In genomic region chr1:173389901-173390401, GRCm38 (mm10) we compare ENCODE assay signal across 9 mouse cellular contexts. TPM values are rescaled to one million over a fixed set of nuclear protein-coding genes. Genes with fewer than 3 reads are reported as not detected.
DNase-seq lines count a peak whose midpoint lies in the region; ATAC-seq lines count a peak whose summit lies in the region.
"Had no signal": no experiment of that assay in that cellular context is flagged by ENCODE, and none has a peak within 500 bp of the region (broad histone marks: within the 10 kb centered on the region; RNA-seq: fewer than 3 reads in every experiment).

No protein-coding gene starts in this region.

- no peaks in the 10 kb centered on the region for H3K4me1 ChIP-seq in heart, embryonic 16.5 days (ENCODE audit: control insufficient read depth, insufficient read depth, low read length)
- H3K4me1 ChIP-seq in hindbrain, embryonic 13.5 days (replicated peaks): peaks cover 10% of the 10 kb centered on the region; the same call in 1 of the 2 replicates

- no peak for DNase-seq in heart, postnatal 4 days
- peak; percentile 74 for DNase-seq in embryo, embryonic 10.5 days (ENCODE audit: low spot score)
- DNase-seq in left cerebral cortex, postnatal 4 days: peak; percentile 87
- DNase-seq in right cerebral cortex, postnatal 14 days: peak; percentile 81
- DNase-seq in spleen, postnatal 4 days (ENCODE audit: low spot score in 2 of 2): no peak
- DNase-seq in testis, postnatal 10 days (ENCODE audit: low spot score): no peak

- no peak overlapping the region for H3K27ac ChIP-seq in heart, embryonic 16.5 days (ENCODE audit: low read length)
- H3K27ac ChIP-seq in hindbrain, embryonic 13.5 days: peak overlapping the region; percentile 95

- 10% methylated on average over 13 of the region's 13 CpGs for WGBS in heart, embryonic 16.5 days
- 1% methylated on average over 13 of the region's 13 CpGs for WGBS in hindbrain, embryonic 13.5 days

- no peaks in the 10 kb centered on the region for H3K9me3 ChIP-seq in heart, embryonic 16.5 days (replicated peaks; ENCODE audit: control insufficient read depth, low read length)
- no peaks in the 10 kb centered on the region for H3K9me3 ChIP-seq in hindbrain, embryonic 13.5 days

- H3K4me2 ChIP-seq in heart, embryonic 16.5 days (ENCODE audit: low read depth, low read length): peak overlapping the region; percentile 24; the same call in 1 of the 2 replicates
- H3K4me2 ChIP-seq in hindbrain, embryonic 13.5 days: peak overlapping the region; percentile 51

- H3K36me3 ChIP-seq in heart, embryonic 16.5 days (ENCODE audit: control insufficient read depth, insufficient read depth): no peaks in the 10 kb centered on the region
- no peaks in the 10 kb centered on the region for H3K36me3 ChIP-seq in hindbrain, embryonic 13.5 days

- no peak overlapping the region for H3K4me3 ChIP-seq in heart, embryonic 16.5 days (ENCODE audit: low read length)
- H3K4me3 ChIP-seq in hindbrain, embryonic 13.5 days: peak overlapping the region; percentile 42

- intact Hi-C loops in left cerebral cortex, postnatal 4 days (cut with DNase I): loop anchor here (10.0 kb wide), 2 partner anchors 55 to 905 kb away; partner anchors contain the start of genes Ackr1 and Igsf9

- no peak overlapping the region for H3K9ac ChIP-seq in heart, embryonic 16.5 days (ENCODE audit: low read length)
- peak overlapping the region; percentile 68 for H3K9ac ChIP-seq in hindbrain, embryonic 13.5 days

- ATAC-seq in heart, embryonic 16.5 days (replicated peaks; ENCODE audit: extremely low read depth, insufficient read depth, low FRiP score): no peak
- ATAC-seq in hindbrain, embryonic 13.5 days (ENCODE audit: low FRiP score): peak; percentile 97

- no peaks in the 10 kb centered on the region for H3K27me3 ChIP-seq in heart, embryonic 16.5 days (ENCODE audit: control insufficient read depth, insufficient read depth, low read length)
- H3K27me3 ChIP-seq in hindbrain, embryonic 13.5 days: no peaks in the 10 kb centered on the region

RNA-seq across cellular contexts. Expression of gene Cadm3, which starts 22.5 kb away (rescaled TPM):
- polyA plus RNA-seq in heart, embryonic 16.5 days (2015; fragmentation: Nextera tagmentation; extraction: Ambion mirVana): 0.26 and 0.45 TPM in 2 replicates
- 1 to 10 TPM; 1.2 to 1.6 TPM for total RNA-seq in heart, postnatal 4 days (2021)
- polyA plus RNA-seq in hindbrain, embryonic 13.5 days (2015; fragmentation: Nextera tagmentation; extraction: Ambion mirVana): 50.0 and 52.9 TPM in 2 replicates
- total RNA-seq in left cerebral cortex, postnatal 4 days (2021): 100 to 1,000 TPM; 502 to 546 TPM

RNA-seq across cellular contexts. Expression of gene Aim2, which starts 39.3 kb away (rescaled TPM):
- polyA plus RNA-seq in heart, embryonic 16.5 days (2015; fragmentation: Nextera tagmentation; extraction: Ambion mirVana): 2.3 and 2.6 TPM in 2 replicates
- total RNA-seq in heart, postnatal 4 days (2021): 1 to 10 TPM; 2.2 to 3.2 TPM
- 1.9 and 2.1 TPM in 2 replicates for polyA plus RNA-seq in hindbrain, embryonic 13.5 days (2015; fragmentation: Nextera tagmentation; extraction: Ambion mirVana)
- total RNA-seq in left cerebral cortex, postnatal 4 days (2021): 10 to 100 TPM in 1 of 2 experiments, 1 to 10 TPM in 1; 8.3 to 11.1 TPM

RNA-seq across cellular contexts. Expression of gene Ackr1, which starts 56.4 kb away (rescaled TPM):
- 0.64 and 0.81 TPM in 2 replicates for polyA plus RNA-seq in heart, embryonic 16.5 days (2015; fragmentation: Nextera tagmentation; extraction: Ambion mirVana)
- under 1 TPM; 0.38 to 0.62 TPM for total RNA-seq in heart, postnatal 4 days (2021)
- polyA plus RNA-seq in hindbrain, embryonic 13.5 days (2015; fragmentation: Nextera tagmentation; extraction: Ambion mirVana): 15.1 and 16.8 TPM in 2 replicates
- 100 to 1,000 TPM; 134 to 136 TPM for total RNA-seq in left cerebral cortex, postnatal 4 days (2021)
- total RNA-seq: hematopoietic stem cell, adult 5-6 weeks had no signal

Comparison
In these comparisons a context has a peak if more than half of its experiments do, and no peak if none do; other contexts are left out.
1. DNase-seq: peak in embryo, embryonic 10.5 days (single experiment), left cerebral cortex, postnatal 4 days (single experiment) and right cerebral cortex, postnatal 14 days (single experiment); none in heart, postnatal 4 days (single experiment), spleen, postnatal 4 days (0 of 2) and testis, postnatal 10 days (single experiment).
2. RNA of gene Cadm3, which starts 22.5 kb away (total RNA-seq): 502 to 546 TPM in left cerebral cortex, postnatal 4 days; 1.2 to 1.6 TPM in heart, postnatal 4 days; every median in the first group is over 100 times any median in the second.
3. RNA of gene Ackr1, which starts 56.4 kb away (total RNA-seq): 134 to 136 TPM in left cerebral cortex, postnatal 4 days; 0.38 to 0.62 TPM in heart, postnatal 4 days; every median in the first group is over 10 times any median in the second.